Mouse (Mus musculus) neural tube, embryonic 12.5 days (tissue): ENCODE measurements around the gene Pkig. TPM values are rescaled to one million over a fixed set of nuclear protein-coding genes. Genes with fewer than 3 reads are reported as not detected.

Experiments
- ATAC-seq: fragments of 200-750 bp; cut with Nextera tagmentation; 2 replicates; pipeline ENCODE4 v1.8.0; 2017; ENCODE audit warnings: low read depth, mild to moderate bottlenecking, moderate TSS enrichment, moderate library complexity; ENCODE audit not compliant: low FRiP score
- H3K27ac ChIP-seq: fragments of 300-500 bp; sonication (generic); 2 replicates; pipeline ENCODE4 v1.5.1; 2016
- H3K27me3 ChIP-seq: fragments of 300-500 bp; sonication (generic); replicated peaks from 2 replicates; pipeline ENCODE4 v1.6.1; 2016; ENCODE audit warnings: mild to moderate bottlenecking
- H3K36me3 ChIP-seq: fragments of 300-500 bp; sonication (generic); 2 replicates; pipeline ENCODE4 v1.6.1; 2016; ENCODE audit warnings: mild to moderate bottlenecking
- H3K4me1 ChIP-seq: fragments of 300-500 bp; sonication (generic); 2 replicates; pipeline ENCODE4 v1.6.1; 2016
- H3K4me2 ChIP-seq: fragments of 300-500 bp; sonication (generic); replicated peaks from 2 replicates; pipeline ENCODE4 v1.6.1; 2016; ENCODE audit warnings: mild to moderate bottlenecking
- H3K4me3 ChIP-seq: fragments of 300-500 bp; sonication (generic); 2 replicates; pipeline ENCODE4 v1.5.1; 2016
- H3K9ac ChIP-seq: fragments of 300-500 bp; sonication (generic); 2 replicates; pipeline ENCODE4 v1.6.1; 2016; ENCODE audit warnings: mild to moderate bottlenecking
- H3K9me3 ChIP-seq: fragments of 300-500 bp; sonication (generic); 2 replicates; pipeline ENCODE4 v1.6.1; 2016; ENCODE audit warnings: mild to moderate bottlenecking
- WGBS: fragments of 180-500 bp; shearing (Covaris S2); methylation state at CpG from one replicate; pipeline ENCODE4 v1.1.7; 2016; 5-methylcytosine and 5-hydroxymethylcytosine counted together
- polyA plus RNA-seq: library from polyadenylated mRNA; unstranded; fragments of >200 nt; fragmentation: Nextera tagmentation; extraction: Ambion mirVana; gene quantifications from 2 replicates; pipeline ENCODE4 v1.2.1, GENCODE M21; 2016

The Pkig gene
- polyA plus RNA-seq, 1 experiment from 2014 or later = 124 TPM

GRCm38 (mm10) chr2:163703599-163704260 lies 45.5 kb downstream of the Pkig start:
- no peak overlapping the region for H3K9ac ChIP-seq
- peaks cover 7% of the 10 kb centered on the region; the same call in 1 of the 2 replicates for H3K36me3 ChIP-seq
- no peaks in the 10 kb centered on the region for H3K4me1 ChIP-seq
- no peaks in the 10 kb centered on the region for H3K27me3 ChIP-seq
- no peak overlapping the region for H3K4me2 ChIP-seq
- 87% methylated on average over 5 of the region's 5 CpGs for WGBS
- no peak overlapping the region for H3K4me3 ChIP-seq
- H3K27ac ChIP-seq = no peak overlapping the region
- no peak for ATAC-seq
- no peaks in the 10 kb centered on the region for H3K9me3 ChIP-seq

- no peaks in the 10 kb centered on the region; the same call in 1 of the 2 replicates for H3K4me1 ChIP-seq
- no peak overlapping the region for H3K27ac ChIP-seq
- no peak overlapping the region for H3K4me3 ChIP-seq
- peaks cover 7% of the 10 kb centered on the region; the same call in 1 of the 2 replicates for H3K36me3 ChIP-seq
- H3K27me3 ChIP-seq = no peaks in the 10 kb centered on the region
- ATAC-seq = no peak
- no peak overlapping the region for H3K9ac ChIP-seq
- no peaks in the 10 kb centered on the region for H3K9me3 ChIP-seq
- H3K4me2 ChIP-seq = no peak overlapping the region
- WGBS = 89% methylated on average over 5 of the region's 5 CpGs
Observed at GRCm38 (mm10) chr2:163708321-163708720, 50.1 kb downstream of the Pkig start.

GRCm38 (mm10) chr2:163708763-163709250 lies 50.6 kb downstream of the Pkig start:
- Histone ChIP-seq H3K27me3 (no peaks in the 10 kb centered on the region), H3K9ac (no peak overlapping the region), H3K4me3 (no peak overlapping the region), H3K4me2 (no peak overlapping the region), H3K36me3 (peaks cover 7% of the 10 kb centered on the region; the same call in 1 of the 2 replicates), H3K4me1 (no peaks in the 10 kb centered on the region; the same call in 1 of the 2 replicates), H3K9me3 (no peaks in the 10 kb centered on the region), H3K27ac (no peak overlapping the region)
- WGBS = 85% methylated on average over 6 of the region's 6 CpGs
- no peak for ATAC-seq

GRCm38 (mm10) chr2:163710000-163710399 lies 51.8 kb downstream of the Pkig start:
- no peaks in the 10 kb centered on the region for H3K27me3 ChIP-seq
- whole genome bisulfite sequencing = 95% methylated on average over 9 of the region's 9 CpGs
- ATAC-seq = no peak

GRCm38 (mm10) chr2:163710606-163711159 lies 52.5 kb downstream of the Pkig start:
- Histone ChIP-seq H3K36me3 (no peaks in the 10 kb centered on the region; the same call in 1 of the 2 replicates), H3K4me1 (peaks cover under 1% of the 10 kb centered on the region; the same call in 1 of the 2 replicates), H3K27ac (no peak overlapping the region), H3K4me2 (no peak overlapping the region), H3K27me3 (no peaks in the 10 kb centered on the region), H3K4me3 (no peak overlapping the region), H3K9me3 (no peaks in the 10 kb centered on the region), H3K9ac (no peak overlapping the region)
- no peak for ATAC-seq
- WGBS = 87% methylated on average over 5 of the region's 5 CpGs

More at GRCm38 (mm10) chr2:163710000-163710399, 51.8 kb downstream of the Pkig start:
- H3K9me3 ChIP-seq = no peaks in the 10 kb centered on the region
- H3K9ac ChIP-seq = no peak overlapping the region
- peaks cover 1% of the 10 kb centered on the region; the same call in 1 of the 2 replicates for H3K36me3 ChIP-seq
- H3K4me1 ChIP-seq = no peaks in the 10 kb centered on the region; the same call in 1 of the 2 replicates
- no peak overlapping the region for H3K4me3 ChIP-seq
- no peak overlapping the region for H3K4me2 ChIP-seq
- H3K27ac ChIP-seq = no peak overlapping the region

GRCm38 (mm10) chr2:163711368-163711868 lies 53.2 kb downstream of the Pkig start:
- Histone ChIP-seq H3K4me1 (peaks cover 7% of the 10 kb centered on the region), H3K9me3 (no peaks in the 10 kb centered on the region), H3K27me3 (no peaks in the 10 kb centered on the region), H3K9ac (no peak overlapping the region), H3K27ac (no peak overlapping the region), H3K4me3 (no peak overlapping the region), H3K36me3 (no peaks in the 10 kb centered on the region), H3K4me2 (no peak overlapping the region)
- WGBS = 95% methylated on average over 8 of the region's 8 CpGs
- ATAC-seq = no peak

GRCm38 (mm10) chr2:163712473-163712872 lies 54.3 kb downstream of the Pkig start:
- H3K4me3 ChIP-seq = no peak overlapping the region
- no peaks in the 10 kb centered on the region for H3K27me3 ChIP-seq
- peaks cover 13% of the 10 kb centered on the region for H3K4me1 ChIP-seq
- H3K4me2 ChIP-seq = no peak overlapping the region
- 84% methylated on average over 7 of the region's 7 CpGs for WGBS
- no peak overlapping the region for H3K27ac ChIP-seq
- H3K9ac ChIP-seq = no peak overlapping the region
- H3K36me3 ChIP-seq = no peaks in the 10 kb centered on the region
- no peak for ATAC-seq
- no peaks in the 10 kb centered on the region for H3K9me3 ChIP-seq

DNA sequence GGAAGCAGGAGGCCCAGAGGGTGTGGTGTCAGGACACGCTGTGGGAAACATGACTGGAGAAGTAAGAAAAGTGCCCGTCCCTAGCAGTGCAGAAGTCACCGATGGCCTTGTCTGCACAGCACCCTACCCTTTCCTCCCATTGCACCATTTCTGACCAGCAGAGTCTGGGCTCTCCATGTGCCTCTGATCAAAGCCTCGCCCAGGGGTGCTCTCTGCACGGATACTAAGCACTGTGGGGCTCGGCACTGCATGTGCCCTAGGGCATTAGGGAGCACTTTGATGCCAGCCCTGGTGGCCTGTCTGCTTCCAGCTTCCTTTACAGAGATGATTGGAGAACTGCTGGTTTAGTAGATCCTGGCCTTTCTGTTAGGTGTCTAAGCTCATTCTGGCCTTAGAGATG lies 54.7 kb downstream of the Pkig start:
- Histone ChIP-seq H3K4me3 (no peak overlapping the region), H3K27ac (no peak overlapping the region), H3K4me2 (no peak overlapping the region), H3K27me3 (no peaks in the 10 kb centered on the region), H3K4me1 (peaks cover 13% of the 10 kb centered on the region), H3K36me3 (no peaks in the 10 kb centered on the region), H3K9me3 (no peaks in the 10 kb centered on the region), H3K9ac (no peak overlapping the region)
- 86% methylated on average over 6 of the region's 6 CpGs for WGBS
- ATAC-seq = no peak

DNA sequence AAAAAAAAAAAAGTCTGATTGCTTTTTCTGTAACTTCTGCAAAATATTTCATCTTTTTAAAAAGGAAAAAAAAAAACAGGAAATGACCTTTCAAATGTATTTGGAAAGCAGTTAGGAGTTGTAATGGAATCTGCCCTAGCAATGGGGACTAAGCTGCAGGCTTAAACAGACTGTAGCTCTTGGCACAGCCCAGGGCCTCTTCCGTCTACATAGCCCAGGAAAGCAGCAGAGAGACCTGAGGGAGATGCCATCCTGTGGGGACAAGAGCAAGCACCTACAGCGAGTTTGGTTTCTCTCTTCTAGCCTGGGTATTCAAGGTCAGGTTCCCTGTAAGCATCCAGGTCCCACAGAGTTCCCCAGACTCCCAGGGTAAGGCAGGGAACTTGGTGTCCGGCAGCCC lies 55.2 kb downstream of the Pkig start:
- Histone ChIP-seq H3K4me2 (no peak overlapping the region), H3K9ac (no peak overlapping the region), H3K9me3 (no peaks in the 10 kb centered on the region), H3K36me3 (no peaks in the 10 kb centered on the region), H3K27me3 (no peaks in the 10 kb centered on the region), H3K4me1 (peaks cover 13% of the 10 kb centered on the region), H3K4me3 (no peak overlapping the region), H3K27ac (no peak overlapping the region)
- 82% methylated on average over 3 of the region's 3 CpGs for WGBS
- no peak for ATAC-seq

GRCm38 (mm10) chr2:163716448-163716847 lies 58.3 kb downstream of the Pkig start:
- peaks cover under 1% of the 10 kb centered on the region; the same call in 1 of the 2 replicates for H3K36me3 ChIP-seq
- no peak overlapping the region for H3K27ac ChIP-seq
- no peak overlapping the region; the same call in 1 of the 2 replicates for H3K4me2 ChIP-seq
- H3K27me3 ChIP-seq = no peaks in the 10 kb centered on the region
- H3K9me3 ChIP-seq = no peaks in the 10 kb centered on the region
- no peak for ATAC-seq
- peaks cover 21% of the 10 kb centered on the region for H3K4me1 ChIP-seq
- no peak overlapping the region for H3K4me3 ChIP-seq
- 41% methylated on average over 8 of the region's 8 CpGs for WGBS
- no peak overlapping the region for H3K9ac ChIP-seq

- 8% methylated on average over 6 of the region's 6 CpGs for WGBS
- Histone ChIP-seq H3K4me2 (no peak overlapping the region; the same call in 1 of the 2 replicates), H3K4me3 (no peak overlapping the region), H3K27me3 (no peaks in the 10 kb centered on the region), H3K9me3 (no peaks in the 10 kb centered on the region), H3K9ac (no peak overlapping the region), H3K36me3 (peaks cover 5% of the 10 kb centered on the region; the same call in 1 of the 2 replicates), H3K4me1 (peaks cover 24% of the 10 kb centered on the region), H3K27ac (no peak overlapping the region)
- ATAC-seq = no peak
Observed at GRCm38 (mm10) chr2:163716853-163717252, 58.7 kb downstream of the Pkig start.

- H3K9me3 ChIP-seq = no peaks in the 10 kb centered on the region
- ATAC-seq = no peak
- H3K36me3 ChIP-seq = peaks cover 8% of the 10 kb centered on the region; the same call in 1 of the 2 replicates
- no peak overlapping the region for H3K4me3 ChIP-seq
- no peak overlapping the region for H3K27ac ChIP-seq
- H3K27me3 ChIP-seq = no peaks in the 10 kb centered on the region
- H3K4me1 ChIP-seq = peaks cover 36% of the 10 kb centered on the region
- H3K4me2 ChIP-seq = no peak overlapping the region
- H3K9ac ChIP-seq = no peak overlapping the region
- 9% methylated on average over 2 of the region's 2 CpGs for WGBS
Observed at GRCm38 (mm10) chr2:163718526-163718925, 60.3 kb downstream of the Pkig start.
